Mouse (Mus musculus) adrenal gland, adult 18-20 months (tissue): ENCODE measurements around the gene Gm11634. TPM values are rescaled to one million over a fixed set of nuclear protein-coding genes. Genes with fewer than 3 reads are reported as not detected.
"Not testable (repeated sequence)": the region's sequence is repeated elsewhere in the genome, so short reads cannot be mapped to it uniquely, and the experiment has no call there.

Experiments used
- DNase-seq, 2 experiments: peaks; one replicate each; pipeline ENCODE4 v3.0.0; 2021 to 2022; ENCODE audit warnings: low spot score in 2 of 2
- long read RNA-seq, 2 experiments: library from polyadenylated mRNA; stranded (forward); transcript quantifications; one replicate each; pipeline ENCODE4 v2.0.0; 2021
- total RNA-seq, 2 experiments: library from RNA; stranded (reverse); gene quantifications; 1 replicate in 1 of 2; 2 replicates in 1 of 2; pipeline ENCODE4 v1.2.3; 2021

Gm11634 gene
- total RNA-seq: not detected
- long read RNA-seq, experiment 1: 0 reads
- long read RNA-seq, experiment 2: 0 reads

DNA sequence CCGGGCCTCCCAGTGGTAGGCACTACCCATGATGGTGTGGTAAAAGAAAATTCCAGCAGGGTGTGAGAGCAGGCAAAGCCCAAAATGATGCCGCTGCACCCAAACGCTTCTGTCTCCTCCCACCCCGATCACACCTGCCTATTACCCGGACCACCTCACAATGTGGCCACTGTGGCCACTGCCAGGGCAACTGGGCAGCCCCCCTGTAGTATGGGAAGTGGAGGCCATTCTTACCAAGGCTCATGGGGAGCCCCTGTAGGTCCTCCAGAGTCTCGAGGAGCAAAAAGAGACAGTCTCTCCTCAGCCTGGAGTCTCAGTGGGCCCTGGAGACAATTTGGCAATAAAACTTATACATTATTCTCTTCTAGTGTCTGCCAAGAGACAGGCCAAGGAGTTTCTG, at the start of gene Gm11634:
TSS of gene Gm11634 (minus strand) at position 101 of the 400 bp plus-strand sequence.
- DNase-seq: no peak

DNA sequence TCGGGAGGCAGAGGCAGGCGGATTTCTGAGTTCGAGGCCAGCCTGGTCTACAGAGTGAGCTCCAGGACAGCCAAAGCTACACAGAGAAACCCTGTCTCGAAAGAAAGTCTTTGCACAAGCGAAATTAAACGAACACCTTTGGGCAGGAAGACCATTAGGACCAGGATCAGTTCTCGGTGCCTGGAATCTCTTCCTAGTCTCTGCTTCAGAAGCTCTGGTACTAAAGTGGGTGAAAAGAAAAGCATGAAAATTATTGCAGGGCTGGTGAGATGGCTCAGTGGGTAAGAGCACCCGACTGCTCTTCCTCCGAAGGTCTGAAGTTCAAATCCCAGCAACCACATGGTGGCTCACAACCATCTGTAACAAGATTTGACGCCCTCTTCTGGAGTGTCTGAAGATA, 48.0 kb upstream of the Gm11634 start:
- DNase-seq: not testable (repeated sequence)

DNA sequence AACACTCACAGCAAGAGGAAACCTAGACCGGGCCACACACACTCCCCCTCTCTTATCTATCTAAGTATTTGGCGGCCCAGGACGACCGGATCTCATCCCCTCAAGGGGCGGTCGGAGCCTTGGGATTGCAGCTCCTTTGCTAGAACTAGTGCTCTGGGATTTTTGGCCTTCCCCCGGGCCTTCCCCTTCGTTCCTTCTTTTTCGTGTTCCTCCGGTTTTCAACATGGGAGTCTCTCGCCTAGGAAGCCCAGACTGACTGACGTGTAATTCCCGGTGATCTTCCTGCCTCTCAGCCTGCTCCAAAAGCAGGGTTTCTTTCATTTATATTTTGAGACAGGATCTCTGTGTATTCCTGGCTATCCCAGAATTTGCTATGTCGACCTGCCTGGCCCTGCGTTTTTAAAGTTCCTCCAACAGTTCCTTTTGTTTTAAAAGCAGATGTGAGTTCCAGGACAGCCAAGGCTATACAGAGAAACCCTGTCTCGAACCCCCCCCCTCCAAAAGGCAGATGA, 47.3 kb upstream of the Gm11634 start:
- DNase-seq: not testable (repeated sequence)

DNA sequence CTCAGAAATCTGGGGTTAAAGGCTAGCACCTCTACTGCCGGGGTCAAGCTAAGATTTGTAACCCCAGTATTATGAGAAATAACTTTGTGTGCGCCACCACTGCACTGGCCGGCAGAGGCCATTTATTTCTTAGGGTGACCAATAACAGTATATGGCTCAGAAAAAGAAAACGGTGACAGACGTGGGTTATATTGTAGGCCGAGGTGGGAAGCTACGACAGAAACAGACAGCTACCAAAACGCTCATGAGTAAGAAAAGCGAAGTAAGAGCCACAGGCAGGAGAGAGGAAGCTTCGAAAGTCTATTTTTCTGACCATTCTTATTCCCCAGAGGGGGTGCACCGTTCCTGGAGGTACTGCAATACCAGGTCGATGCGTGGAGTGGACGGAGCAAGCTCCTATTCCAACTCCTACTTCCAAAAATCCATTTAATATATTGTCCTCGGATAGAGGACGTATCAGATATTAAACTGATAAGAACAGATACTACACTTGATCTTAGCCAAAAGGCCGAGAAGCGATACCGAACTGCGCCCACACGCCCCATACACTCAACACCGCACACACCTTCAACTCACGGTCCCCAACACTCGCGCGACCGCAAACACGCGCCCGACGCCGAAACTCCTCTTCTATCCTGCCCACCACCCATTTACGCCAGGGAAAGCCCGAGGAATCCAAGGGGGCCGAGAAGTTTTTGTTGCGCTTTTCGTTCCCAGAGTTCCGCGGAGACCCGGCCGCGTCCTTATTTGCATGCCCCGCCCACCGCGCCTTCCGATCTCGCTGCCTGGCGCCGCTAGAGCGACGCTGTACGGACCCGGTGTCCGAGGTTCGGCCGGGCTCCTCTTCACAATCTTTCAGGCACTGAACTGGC, 46.6 kb upstream of the Gm11634 start:
- DNase-seq: peak; percentile 53 to 54

DNA sequence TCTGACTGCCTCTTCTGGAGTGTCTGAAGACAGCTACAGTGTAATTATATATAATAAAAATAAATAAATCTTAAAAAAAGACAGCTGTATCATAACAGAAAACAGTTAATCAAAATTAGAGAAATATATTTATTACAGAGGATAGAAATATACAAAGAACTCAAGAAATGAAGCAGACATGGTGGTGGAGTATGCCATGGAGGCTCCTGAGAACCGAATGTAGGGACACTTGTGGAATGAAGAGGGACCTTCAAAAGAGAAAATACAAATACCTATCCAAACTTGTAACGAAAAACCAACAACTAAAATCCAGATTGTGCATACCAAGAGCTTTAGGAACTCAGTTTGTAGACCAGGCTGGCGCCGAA, 46.0 kb upstream of the Gm11634 start:
- DNase-seq: not testable (repeated sequence)

DNA sequence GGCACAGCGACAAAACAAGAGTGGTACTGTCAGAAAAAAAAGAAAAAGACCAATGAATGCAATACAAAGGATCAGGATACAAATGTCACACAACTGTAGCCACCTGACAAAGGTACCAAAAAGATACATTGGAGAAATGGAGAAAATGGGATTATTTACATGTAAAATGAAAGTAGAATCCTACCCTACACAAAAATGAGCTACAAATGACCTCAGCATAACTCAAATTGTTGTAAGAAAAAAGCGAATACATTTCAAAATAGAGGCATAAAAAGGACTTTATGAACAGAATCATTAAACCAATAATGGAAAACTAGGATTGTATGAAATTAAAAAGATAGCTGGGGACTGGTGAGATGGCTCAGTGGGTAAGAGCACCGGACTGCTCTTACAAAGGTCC, 45.5 kb upstream of the Gm11634 start:
- no peak for DNase-seq

DNA sequence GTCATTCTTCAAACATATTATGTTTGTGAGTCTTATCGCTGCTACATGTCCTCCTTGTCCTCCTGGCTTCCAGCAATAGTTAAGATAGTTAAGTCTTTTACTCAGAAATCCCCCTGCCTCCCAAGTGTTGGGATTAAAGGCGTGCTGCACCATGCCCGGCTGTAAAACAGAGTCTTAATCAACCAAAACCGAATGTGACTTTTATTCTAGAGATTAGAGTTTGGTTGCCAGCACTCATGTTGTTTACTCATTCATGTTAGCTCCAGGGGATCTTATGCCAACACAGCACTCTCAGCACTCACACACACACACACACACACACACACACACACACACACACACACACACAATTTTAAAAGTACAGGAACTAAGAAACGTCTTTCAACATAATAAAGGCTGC, 43.9 kb upstream of the Gm11634 start:
- no peak for DNase-seq

DNA sequence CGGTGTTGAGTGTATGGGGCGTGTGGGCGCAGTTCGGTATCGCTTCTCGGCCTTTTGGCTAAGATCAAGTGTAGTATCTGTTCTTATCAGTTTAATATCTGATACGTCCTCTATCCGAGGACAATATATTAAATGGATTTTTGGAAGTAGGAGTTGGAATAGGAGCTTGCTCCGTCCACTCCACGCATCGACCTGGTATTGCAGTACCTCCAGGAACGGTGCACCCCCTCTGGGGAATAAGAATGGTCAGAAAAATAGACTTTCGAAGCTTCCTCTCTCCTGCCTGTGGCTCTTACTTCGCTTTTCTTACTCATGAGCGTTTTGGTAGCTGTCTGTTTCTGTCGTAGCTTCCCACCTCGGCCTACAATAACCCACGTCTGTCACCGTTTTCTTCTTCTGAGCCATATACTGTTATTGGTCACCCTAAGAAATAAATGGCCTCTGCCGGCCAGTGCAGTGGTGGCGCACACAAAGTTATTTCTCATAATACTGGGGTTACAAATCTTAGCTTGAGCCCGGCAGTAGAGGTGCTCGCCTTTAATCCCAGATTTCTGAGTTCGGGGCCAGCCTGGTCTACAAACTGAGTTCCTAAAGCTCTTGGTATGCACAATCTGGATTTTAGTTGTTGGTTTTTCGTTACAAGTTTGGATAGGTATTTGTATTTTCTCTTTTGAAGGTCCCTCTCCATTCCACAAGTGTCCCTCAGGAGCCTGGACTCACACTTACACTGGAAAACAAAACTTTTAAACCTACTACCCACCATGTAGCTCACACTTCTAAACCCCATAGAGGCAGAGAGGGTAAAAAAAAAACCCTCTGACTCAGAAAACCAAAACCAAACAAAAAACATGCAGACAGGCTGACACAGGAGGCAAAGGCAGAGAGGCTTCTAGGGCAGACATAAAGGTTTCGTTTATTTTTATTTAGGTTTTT, 42.9 kb upstream of the Gm11634 start:
- DNase-seq: not testable (repeated sequence)

DNA sequence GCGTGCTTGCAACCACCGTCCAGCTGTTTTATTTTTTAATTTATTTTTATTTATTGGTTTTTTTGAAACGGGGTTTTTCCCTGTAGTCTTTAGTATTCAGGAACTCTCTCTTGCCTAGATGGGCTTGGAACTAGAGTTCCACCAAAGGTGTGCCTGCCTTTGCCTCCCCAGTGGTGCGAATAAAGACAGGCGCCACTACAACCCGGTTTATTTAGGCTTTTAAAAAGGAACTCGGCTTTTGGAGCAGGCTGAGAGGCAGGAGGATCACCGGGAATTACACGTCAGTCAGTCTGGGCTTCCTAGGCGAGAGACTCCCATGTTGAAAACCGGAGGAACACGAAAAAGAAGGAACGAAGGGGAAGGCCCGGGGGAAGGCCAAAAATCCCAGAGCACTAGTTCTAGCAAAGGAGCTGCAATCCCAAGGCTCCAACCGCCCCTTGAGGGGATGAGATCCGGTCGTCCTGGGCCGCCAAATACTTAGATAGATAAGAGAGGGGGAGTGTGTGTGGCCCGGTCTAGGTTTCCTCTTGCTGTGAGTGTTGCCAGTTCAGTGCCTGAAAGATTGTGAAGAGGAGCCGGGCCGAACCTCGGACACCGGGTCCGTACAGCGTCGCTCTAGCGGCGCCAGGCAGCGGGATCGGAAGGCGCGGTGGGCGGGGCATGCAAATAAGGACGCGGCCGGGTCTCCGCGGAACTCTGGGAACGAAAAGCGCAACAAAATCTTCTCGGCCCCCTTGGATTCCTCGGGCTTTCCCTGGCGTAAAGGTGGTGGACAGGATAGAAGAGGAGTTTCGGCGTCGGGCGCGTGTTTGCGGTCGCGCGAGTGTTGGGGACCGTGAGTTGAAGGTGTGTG, 42.0 kb upstream of the Gm11634 start:
- DNase-seq: peak; percentile 70 to 76

DNA sequence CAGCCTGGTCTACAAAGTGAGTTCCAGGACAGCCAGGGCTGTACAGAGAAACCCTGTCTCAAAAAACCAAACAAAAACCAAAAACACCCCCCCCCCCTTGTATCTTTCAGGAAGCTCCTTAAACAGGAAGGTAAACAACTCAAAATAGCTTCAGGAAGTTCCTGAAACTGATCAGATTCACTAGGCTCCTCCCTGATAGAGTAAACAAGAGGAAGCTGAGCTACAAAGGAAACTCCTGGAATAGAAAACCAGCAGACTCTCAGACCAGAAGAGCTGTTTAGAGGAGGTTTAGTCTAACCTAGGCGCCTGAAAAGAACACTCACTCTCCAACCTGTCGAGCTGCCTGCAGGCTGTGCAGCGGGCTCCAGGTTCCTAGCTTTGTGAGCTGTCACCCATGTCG, 40.7 kb upstream of the Gm11634 start:
- DNase-seq: no peak

DNA sequence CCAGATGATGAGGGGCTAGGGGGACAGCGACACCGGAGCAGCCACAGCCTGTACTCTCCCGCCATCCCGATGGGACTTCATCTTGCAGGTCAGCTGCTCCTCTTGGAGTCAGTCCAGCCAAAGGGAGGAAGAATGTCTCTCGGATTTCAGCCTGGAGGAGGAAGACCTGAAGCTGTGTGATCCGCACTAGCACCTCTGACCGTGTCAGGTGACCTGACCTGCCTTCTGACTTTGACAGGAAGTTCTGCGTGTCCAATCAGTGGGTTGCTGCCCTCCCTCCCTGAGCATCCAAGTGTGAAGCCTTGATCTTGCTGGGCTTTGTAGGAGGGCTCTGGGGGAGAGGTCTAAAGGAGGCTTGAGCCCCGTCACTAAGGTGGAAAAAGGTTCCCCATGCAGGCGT, 36.6 kb upstream of the Gm11634 start:
- DNase-seq: no peak

DNA sequence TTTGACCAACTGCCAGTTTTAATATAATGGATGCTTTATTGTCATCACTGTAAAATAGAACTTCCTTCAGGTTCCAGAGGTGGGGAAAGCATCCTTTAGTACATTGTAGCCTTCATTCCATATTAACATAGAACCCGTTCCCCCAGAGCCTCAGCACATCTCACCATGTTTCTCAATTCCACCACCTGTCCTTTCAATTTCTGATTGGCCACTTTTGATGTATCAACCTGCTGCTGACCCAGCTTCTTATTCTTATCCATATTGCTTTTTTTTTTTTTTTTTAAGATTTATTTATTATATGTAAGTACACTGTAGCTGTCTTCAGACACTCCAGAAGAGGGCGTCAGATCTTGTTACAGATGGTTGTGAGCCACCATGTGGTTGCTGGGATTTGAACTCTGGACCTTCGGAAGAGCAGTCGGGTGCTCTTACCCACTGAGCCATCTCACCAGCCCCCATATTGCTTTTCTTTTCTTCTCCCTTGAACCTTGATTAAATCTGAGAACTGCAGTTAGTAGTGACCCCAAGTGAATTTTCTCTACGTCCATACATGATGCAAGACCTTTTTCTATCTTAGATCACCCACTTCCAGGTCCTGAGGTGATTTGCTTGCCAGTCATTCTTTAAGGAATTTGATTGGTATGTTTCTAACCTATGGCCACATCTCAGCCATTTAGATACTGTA, 29.8 kb upstream of the Gm11634 start:
- DNase-seq: not testable (repeated sequence)

DNA sequence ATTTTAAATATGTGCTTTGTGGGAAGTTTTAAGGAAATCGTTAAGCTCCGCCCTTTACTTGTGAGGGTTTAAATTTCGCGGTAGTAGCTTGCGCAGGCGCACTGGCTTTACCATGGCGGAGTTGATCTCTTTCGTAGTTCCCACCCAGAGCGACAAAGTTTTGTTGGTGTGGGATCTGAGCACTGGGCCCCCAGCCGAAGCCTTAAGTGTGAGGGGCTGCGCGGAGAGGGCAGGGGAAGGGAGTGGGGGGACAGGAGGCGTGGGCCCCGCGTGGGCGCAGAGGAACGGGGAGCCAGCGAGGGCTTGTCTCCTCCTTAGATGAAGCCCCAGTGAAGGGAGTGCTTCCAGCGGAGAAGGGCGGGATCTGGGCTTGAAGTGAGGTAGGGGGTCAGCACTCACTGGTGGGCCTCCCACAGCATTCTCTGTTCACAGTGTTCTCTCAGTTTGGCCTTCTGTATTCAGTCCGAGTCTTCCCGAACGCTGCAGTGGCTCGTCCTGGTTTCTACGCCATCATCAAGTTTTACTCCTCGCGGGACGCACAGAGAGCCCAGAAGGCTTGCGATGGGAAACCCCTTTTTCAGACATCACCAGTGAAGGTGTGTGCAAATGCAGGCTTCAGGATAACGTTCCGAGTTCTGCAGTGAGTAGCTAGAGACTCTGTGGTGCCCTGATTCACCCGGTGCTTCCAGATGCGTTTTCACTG, 29.0 kb upstream of the Gm11634 start:
- peak; percentile 90 to 92 for DNase-seq

DNA sequence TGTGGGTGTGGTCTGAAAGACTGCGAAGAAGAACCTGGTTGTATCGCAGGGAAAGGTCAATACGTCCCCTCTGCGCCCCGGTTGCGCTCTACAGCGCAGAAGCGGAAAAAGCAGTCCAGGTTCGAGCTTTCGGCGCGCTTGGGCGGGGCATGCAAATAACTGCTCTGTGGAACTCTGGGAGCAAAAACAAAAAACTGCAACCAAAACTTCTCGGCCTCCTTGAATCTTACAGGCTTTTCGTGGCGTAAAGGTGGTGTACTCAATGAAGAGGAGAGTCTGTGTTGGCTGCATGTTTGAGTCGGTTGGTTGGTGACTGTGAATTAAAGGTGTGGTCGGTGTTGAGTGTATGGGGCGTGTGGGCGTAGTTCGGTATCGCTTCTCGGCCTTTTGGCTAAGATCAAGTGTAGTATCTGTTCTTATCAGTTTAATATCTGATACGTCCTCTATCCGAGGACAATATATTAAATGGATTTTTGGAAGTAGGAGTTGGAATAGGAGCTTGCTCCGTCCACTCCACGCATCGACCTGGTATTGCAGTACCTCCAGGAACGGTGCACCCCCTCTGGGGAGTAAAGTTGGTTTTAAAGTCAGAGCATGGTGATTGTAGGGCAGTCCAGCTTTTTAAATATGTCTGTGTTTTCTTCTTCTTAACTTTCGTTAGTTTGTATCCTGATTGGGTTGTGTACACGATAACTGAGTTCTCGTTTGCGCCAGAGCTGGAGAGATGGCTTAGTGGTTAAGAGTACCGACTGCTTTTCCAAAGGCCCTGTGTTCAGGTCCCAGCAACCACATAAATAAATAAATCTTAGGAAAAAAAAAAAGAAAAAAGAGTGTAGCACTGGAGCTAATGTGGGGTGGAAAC, 28.2 kb upstream of the Gm11634 start, which contains the start of gene Rdm1:
TSS of gene Rdm1 (plus strand) at position 201 of the 862 bp plus-strand sequence.
- peak; percentile 73 to 75 for DNase-seq

DNA sequence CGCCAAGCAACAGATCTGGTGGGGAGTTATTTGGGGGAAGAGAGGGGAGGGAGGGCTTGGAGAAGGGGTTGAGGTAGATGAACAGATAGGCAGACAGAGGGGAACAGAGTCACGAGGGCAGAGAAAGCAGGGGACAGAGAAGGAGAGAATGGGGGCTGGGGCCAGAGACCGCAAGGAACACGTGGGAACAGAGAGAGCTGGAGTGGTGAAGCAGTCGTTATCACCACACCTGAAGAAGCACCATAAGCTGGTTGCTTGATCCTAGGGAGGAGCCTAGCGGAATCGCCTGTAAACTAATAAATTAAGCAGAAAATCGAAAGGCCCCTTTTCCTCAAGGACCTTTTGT, 27.6 kb upstream of the Gm11634 start:
- peak in 1 of 2 experiments; percentile 28 for DNase-seq

DNA sequence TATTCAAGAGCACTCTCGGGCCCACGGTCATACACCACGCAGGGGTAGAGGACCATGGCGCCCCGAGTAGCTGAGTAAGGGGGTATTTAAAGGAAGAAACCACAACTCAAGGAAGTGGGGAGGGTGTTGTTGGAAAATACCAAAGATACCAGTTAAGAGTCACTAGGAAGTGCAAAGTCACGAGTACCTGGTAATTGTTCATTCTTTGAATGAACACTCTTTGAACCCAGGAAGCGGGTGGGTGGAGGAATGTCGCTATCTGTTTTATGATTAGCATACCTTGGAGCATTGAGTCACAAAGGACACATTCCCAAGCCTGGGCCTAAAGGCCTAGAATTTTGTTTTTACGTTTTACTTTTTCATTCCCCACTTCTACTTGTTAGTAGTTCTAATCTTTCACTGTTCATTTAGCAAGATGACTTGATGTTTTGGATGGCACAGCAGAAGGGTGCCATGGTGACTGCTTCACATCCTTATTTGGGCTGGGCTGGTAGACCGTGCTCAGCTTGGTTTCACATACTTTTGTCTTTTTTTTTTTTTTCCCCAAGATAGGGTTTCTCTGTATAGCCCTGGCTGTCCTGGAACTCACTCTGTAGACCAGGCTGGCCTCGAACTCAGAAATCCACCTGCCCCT, 21.1 kb upstream of the Gm11634 start:
- DNase-seq: not testable (repeated sequence)

DNA sequence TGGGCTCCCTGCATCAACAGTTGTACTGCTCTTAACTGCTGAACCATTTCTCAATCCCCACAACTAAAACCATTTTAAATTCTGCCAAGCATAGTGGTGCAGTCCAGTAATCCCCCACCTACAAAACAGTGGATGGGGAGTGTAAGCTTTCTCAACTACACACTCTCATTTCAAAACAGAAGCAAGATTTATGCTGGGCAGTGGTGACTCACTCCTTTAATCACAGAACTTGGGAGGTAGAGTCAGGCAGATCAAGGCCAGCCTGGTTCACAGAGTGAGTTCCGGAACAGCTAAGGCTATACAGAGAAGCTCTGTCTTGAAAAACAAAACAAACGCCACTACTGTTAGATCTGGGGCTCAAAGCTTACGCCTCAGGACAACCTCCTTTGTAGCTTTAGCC, 19.5 kb upstream of the Gm11634 start:
- no peak for DNase-seq

DNA sequence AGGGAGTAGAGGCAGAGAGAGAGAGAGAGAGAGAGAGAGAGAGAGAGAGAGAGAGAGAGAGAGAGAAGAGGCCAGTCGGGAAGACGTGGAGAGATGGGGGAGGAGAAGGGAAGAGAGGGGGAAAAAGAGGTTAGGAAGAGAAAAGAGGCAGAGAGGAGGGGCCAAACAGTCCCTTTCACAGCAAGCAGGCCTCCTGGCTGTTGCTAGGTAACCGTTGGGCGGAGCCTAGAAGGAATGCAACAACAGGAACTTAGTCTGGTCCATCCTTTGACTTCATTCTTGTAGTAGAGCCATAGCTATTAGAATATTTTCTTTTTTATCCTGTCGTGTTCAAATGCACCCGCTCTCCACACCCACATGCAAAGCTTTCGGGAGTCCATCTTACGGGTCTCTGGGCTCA, 18.8 kb upstream of the Gm11634 start:
- DNase-seq: no peak
